Mouse (Mus musculus) intestine, postnatal 0 days (tissue): ENCODE measurements around the gene Spata6. TPM values are rescaled to one million over a fixed set of nuclear protein-coding genes. Genes with fewer than 3 reads are reported as not detected.

ENCODE experiments used
- ATAC-seq: fragments of 200-750 bp; cut with Nextera tagmentation; 2 replicates; pipeline ENCODE4 v1.8.0; 2017; ENCODE audit warnings: mild to moderate bottlenecking, moderate TSS enrichment, moderate library complexity
- H3K27ac ChIP-seq: fragments of 300-500 bp; sonication (generic); 2 replicates; pipeline ENCODE4 v1.5.1; 2014; ENCODE audit warnings: mild to moderate bottlenecking, low read depth, low read length, moderate library complexity
- H3K27me3 ChIP-seq: fragments of 300-500 bp; sonication (generic); replicated peaks from 2 replicates; pipeline ENCODE4 v1.6.1; 2014; ENCODE audit warnings: low read length, mixed read lengths; ENCODE audit not compliant: control insufficient read depth, insufficient read depth
- H3K36me3 ChIP-seq: fragments of 300-500 bp; sonication (generic); 2 replicates; pipeline ENCODE4 v1.6.1; 2014; ENCODE audit warnings: mild to moderate bottlenecking, moderate library complexity; ENCODE audit not compliant: control insufficient read depth, insufficient read depth
- H3K4me1 ChIP-seq: fragments of 300-500 bp; sonication (generic); replicated peaks from 2 replicates; pipeline ENCODE4 v1.6.1; 2014; ENCODE audit warnings: antibody characterized with exemption, low read length, mixed read lengths; ENCODE audit not compliant: control insufficient read depth, insufficient read depth
- H3K4me2 ChIP-seq: fragments of 300-500 bp; sonication (generic); replicated peaks from 2 replicates; pipeline ENCODE4 v1.6.1; 2014; ENCODE audit warnings: low read depth, mild to moderate bottlenecking, moderate library complexity
- H3K4me3 ChIP-seq: fragments of 300-500 bp; sonication (generic); 2 replicates; pipeline ENCODE4 v1.5.1; 2014; ENCODE audit warnings: low read depth, low read length
- H3K9ac ChIP-seq: fragments of 300-500 bp; sonication (generic); 2 replicates; pipeline ENCODE4 v1.6.1; 2014; ENCODE audit warnings: mild to moderate bottlenecking, low read depth, low read length
- H3K9me3 ChIP-seq: fragments of 300-500 bp; sonication (generic); 2 replicates; pipeline ENCODE4 v1.6.1; 2016; ENCODE audit warnings: mixed run types; ENCODE audit not compliant: control insufficient read depth
- CTCF ChIP-seq: sonication (generic); IDR thresholded peaks from 2 replicates; pipeline ENCODE4 v1.5.1; 2016; ENCODE audit warnings: low read depth, mild to moderate bottlenecking, control low read depth, antibody characterized with exemption, moderate library complexity
- WGBS: fragments of 180-500 bp; shearing (Covaris S2); extraction: QIAGEN DNeasy Blood & Tissue Kit; methylation state at CpG from one replicate; pipeline ENCODE4 v1.1.7; 2014; 5-methylcytosine and 5-hydroxymethylcytosine counted together
- polyA plus RNA-seq: library from polyadenylated mRNA; unstranded; fragments of >200 nt; fragmentation: Nextera tagmentation; extraction: Ambion mirVana; gene quantifications from 2 replicates; pipeline ENCODE4 v1.2.1, GENCODE M21; 2015

Gene Spata6
- polyA plus RNA-seq, 1 experiment from 2014 or later: 8.1 TPM

DNA sequence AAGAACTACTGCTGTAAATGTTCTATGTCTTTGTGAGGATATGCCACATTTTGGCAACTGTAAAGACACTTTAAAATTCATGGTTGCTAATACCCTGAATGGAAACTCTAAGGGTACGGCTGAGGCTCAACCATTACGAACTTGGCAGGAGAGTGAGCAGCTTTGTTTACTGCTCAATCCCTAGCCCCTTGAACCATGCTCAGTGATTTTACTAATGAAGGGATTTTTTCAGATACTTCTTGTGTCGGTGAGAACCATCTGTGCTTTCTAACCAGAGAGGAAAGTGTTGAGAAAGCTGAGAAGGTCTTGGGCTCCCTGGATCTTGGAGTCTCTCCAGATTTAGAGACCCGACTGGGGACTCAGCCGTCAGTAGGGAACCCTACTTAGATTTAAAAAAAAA lies 35.9 kb upstream of the Spata6 start:
- ATAC-seq: no peak
- WGBS: 65% methylated on average over 5 of the region's 5 CpGs
- Histone ChIP-seq H3K27me3 (no peaks in the 10 kb centered on the region), H3K9ac (no peak overlapping the region), H3K27ac (no peak overlapping the region), H3K9me3 (no peaks in the 10 kb centered on the region), H3K4me2 (no peak overlapping the region), H3K4me3 (no peak overlapping the region), H3K4me1 (no peaks in the 10 kb centered on the region), H3K36me3 (no peaks in the 10 kb centered on the region)
- TF ChIP-seq CTCF: no peak

- no peaks in the 10 kb centered on the region for H3K9me3 ChIP-seq
- H3K4me3 ChIP-seq: no peak overlapping the region
- 87% methylated on average over 2 of the region's 2 CpGs for WGBS
- no peak overlapping the region for H3K4me2 ChIP-seq
- no peak for ATAC-seq
- no peaks in the 10 kb centered on the region for H3K27me3 ChIP-seq
- no peaks in the 10 kb centered on the region for H3K36me3 ChIP-seq
- no peaks in the 10 kb centered on the region for H3K4me1 ChIP-seq
- no peak overlapping the region for H3K9ac ChIP-seq
- no peak overlapping the region for H3K27ac ChIP-seq
- TF ChIP-seq CTCF: no peak
Observed at GRCm38 (mm10) chr4:111685951-111686350, 33.8 kb upstream of the Spata6 start.

GRCm38 (mm10) chr4:111686951-111687350 lies 32.8 kb upstream of the Spata6 start:
- H3K9me3 ChIP-seq: no peaks in the 10 kb centered on the region
- no peak for ATAC-seq
- no peaks in the 10 kb centered on the region for H3K36me3 ChIP-seq
- H3K4me2 ChIP-seq: peak overlapping the region; percentile 56
- no peaks in the 10 kb centered on the region for H3K4me1 ChIP-seq
- peak; percentile 84 for TF ChIP-seq CTCF
- no peak overlapping the region for H3K9ac ChIP-seq
- H3K4me3 ChIP-seq: peak overlapping the region; percentile 11; the same call in 1 of the 2 replicates
- H3K27me3 ChIP-seq: no peaks in the 10 kb centered on the region
- 4% methylated on average over 9 of the region's 9 CpGs for WGBS
- no peak overlapping the region for H3K27ac ChIP-seq

DNA sequence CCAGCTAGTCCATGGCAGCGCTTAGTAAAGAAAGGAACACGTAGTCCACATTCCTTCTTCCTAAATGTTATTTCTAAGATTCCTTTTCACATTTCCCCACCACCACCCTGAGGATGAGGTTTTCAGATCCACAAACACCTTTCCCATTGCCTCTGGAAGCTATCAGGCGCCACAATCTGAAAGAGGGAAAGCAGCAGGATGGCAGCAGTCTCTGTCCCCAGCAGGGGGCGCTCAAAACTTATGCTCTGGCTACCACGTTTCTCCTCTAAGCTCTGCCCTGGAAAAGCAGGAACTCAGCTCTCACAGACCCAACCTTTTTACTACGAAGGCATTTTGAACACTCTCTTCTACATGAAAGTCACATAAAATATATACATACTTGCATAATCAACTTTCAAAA lies 32.2 kb upstream of the Spata6 start:
- Histone ChIP-seq H3K4me2 (peak overlapping the region; percentile 56), H3K4me3 (peak overlapping the region; percentile 11; the same call in 1 of the 2 replicates), H3K27ac (no peak overlapping the region), H3K9me3 (no peaks in the 10 kb centered on the region), H3K36me3 (no peaks in the 10 kb centered on the region), H3K4me1 (no peaks in the 10 kb centered on the region), H3K27me3 (no peaks in the 10 kb centered on the region), H3K9ac (no peak overlapping the region)
- peak; percentile 88 for TF ChIP-seq CTCF
- WGBS: 15% methylated on average over 6 of the region's 6 CpGs
- ATAC-seq: peak; percentile 54; the same call in 1 of the 2 replicates

DNA sequence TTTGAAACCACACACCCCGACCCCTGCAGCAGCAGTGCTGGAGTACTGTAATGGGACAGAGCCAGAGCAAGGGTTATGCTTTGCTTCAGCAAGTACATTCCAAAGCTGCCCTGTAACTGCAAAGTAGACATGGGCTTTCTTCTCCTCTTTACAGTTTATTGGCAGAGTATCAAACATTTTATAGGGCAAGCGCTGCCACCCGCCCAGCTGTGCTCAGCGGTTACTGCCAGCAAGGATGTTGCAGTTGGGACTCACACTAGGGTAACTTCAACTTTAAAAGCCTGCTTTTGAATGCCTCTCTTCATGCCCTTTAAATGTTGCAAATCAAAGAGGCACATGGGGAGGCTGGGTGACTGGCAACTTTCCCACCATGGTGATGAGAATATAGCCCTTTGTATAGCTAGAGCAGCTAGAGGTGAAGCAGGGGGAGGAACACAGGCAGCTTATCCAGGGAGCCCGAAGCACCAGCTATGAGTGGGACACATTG lies 28.7 kb upstream of the Spata6 start:
- no peak overlapping the region for H3K9ac ChIP-seq
- no peaks in the 10 kb centered on the region for H3K9me3 ChIP-seq
- no peak for ATAC-seq
- no peak overlapping the region for H3K4me2 ChIP-seq
- no peak overlapping the region for H3K4me3 ChIP-seq
- TF ChIP-seq CTCF: no peak
- H3K27ac ChIP-seq: no peak overlapping the region
- no peaks in the 10 kb centered on the region for H3K4me1 ChIP-seq
- no peaks in the 10 kb centered on the region for H3K27me3 ChIP-seq
- WGBS: 75% methylated on average over 5 of the region's 5 CpGs
- H3K36me3 ChIP-seq: no peaks in the 10 kb centered on the region

GRCm38 (mm10) chr4:111701381-111701780 lies 18.4 kb upstream of the Spata6 start:
- H3K9ac ChIP-seq: no peak overlapping the region
- no peaks in the 10 kb centered on the region for H3K4me1 ChIP-seq
- WGBS: 55% methylated on average over 1 of the region's 1 CpGs
- no peak overlapping the region for H3K27ac ChIP-seq
- no peak overlapping the region for H3K4me2 ChIP-seq
- no peak for ATAC-seq
- no peak for TF ChIP-seq CTCF
- H3K27me3 ChIP-seq: no peaks in the 10 kb centered on the region
- no peaks in the 10 kb centered on the region for H3K36me3 ChIP-seq
- no peaks in the 10 kb centered on the region for H3K9me3 ChIP-seq
- H3K4me3 ChIP-seq: no peak overlapping the region

GRCm38 (mm10) chr4:111704126-111704525 lies 15.7 kb upstream of the Spata6 start:
- Histone ChIP-seq H3K9me3 (no peaks in the 10 kb centered on the region), H3K36me3 (no peaks in the 10 kb centered on the region), H3K27me3 (no peaks in the 10 kb centered on the region), H3K4me3 (no peak overlapping the region), H3K27ac (no peak overlapping the region), H3K9ac (no peak overlapping the region), H3K4me1 (no peaks in the 10 kb centered on the region), H3K4me2 (no peak overlapping the region)
- no peak for ATAC-seq
- whole genome bisulfite sequencing: 89% methylated on average over 2 of the region's 2 CpGs
- no peak for TF ChIP-seq CTCF
